Comparison of ENCODE assay signal across 10 mouse cellular contexts in genomic region chr11:50669542-50670362, GRCm38 (mm10).
DNase-seq lines count a peak whose midpoint lies in the region; ATAC-seq and TF ChIP-seq lines count a peak whose summit lies in the region.
"Had no signal": no experiment of that assay in that cellular context is flagged by ENCODE, and none has a peak within 500 bp of the region (broad histone marks: within the 10 kb centered on the region; RNA-seq: fewer than 3 reads in every experiment).

No protein-coding gene starts in this region.

- no peak for ATAC-seq in hindbrain, embryonic 13.5 days (ENCODE audit: low FRiP score)
- ATAC-seq in hindbrain, embryonic 12.5 days (ENCODE audit: low FRiP score), result no peak
- ATAC-seq in kidney, embryonic 16.5 days (ENCODE audit: low FRiP score, low TSS enrichment), result no peak
- no peak for ATAC-seq in megakaryocyte, adult 5-6 weeks (ENCODE audit: poor library complexity, severe bottlenecking)

- peak; percentile 90 for DNase-seq in adrenal gland, postnatal 10 days
- DNase-seq in gastrocnemius, adult 2 months, result peak; percentile 88
- DNase-seq in lung, postnatal 4 days, result peak; percentile 63 to 82
- DNase-seq in embryo, embryonic 9.5 days (ENCODE audit: extremely low spot score), result no peak
- DNase-seq: liver, embryonic 13.5 days had no signal

- H3K27ac ChIP-seq in hindbrain, embryonic 13.5 days, result peak overlapping the region; percentile 44
- H3K27ac ChIP-seq in hindbrain, embryonic 12.5 days, result no peak overlapping the region
- H3K27ac ChIP-seq in gastrocnemius, adult 2 months, result peak overlapping the region; percentile 83
- H3K27ac ChIP-seq in kidney, embryonic 16.5 days (ENCODE audit: low read length), result 0 out of 2 replicates have a peak overlapping the region, but pooled peaks have one; percentile 4
- H3K27ac ChIP-seq: embryonic facial prominence, embryonic 12.5 days; liver, embryonic 13.5 days had no signal

- H3K4me1 ChIP-seq in hindbrain, embryonic 13.5 days (replicated peaks), result peaks cover 27% of the 10 kb centered on the region
- H3K4me1 ChIP-seq in hindbrain, embryonic 12.5 days, result peaks cover 8% of the 10 kb centered on the region; the same call in 1 of the 2 replicates
- 0 out of 2 replicates have a peak, but pooled peaks cover 5% of the 10 kb centered on the region for H3K4me1 ChIP-seq in kidney, embryonic 16.5 days (ENCODE audit: insufficient read depth, low read length)
- H3K4me1 ChIP-seq: liver, embryonic 13.5 days had no signal

- H3K9ac ChIP-seq in hindbrain, embryonic 13.5 days, result no peak overlapping the region
- no peak overlapping the region for H3K9ac ChIP-seq in hindbrain, embryonic 12.5 days
- H3K9ac ChIP-seq in kidney, embryonic 16.5 days (replicated peaks; ENCODE audit: low read length), result 0 out of 2 replicates have a peak overlapping the region, but pooled peaks have one; percentile 10
- H3K9ac ChIP-seq: embryonic facial prominence, embryonic 12.5 days; liver, embryonic 13.5 days had no signal

- intact Hi-C loops in gastrocnemius, adult 2 months (cut with DNase I), result loop anchor here (5.0 kb wide), 1 partner anchor 32 kb away; no protein-coding TSS in a partner anchor

- WGBS in hindbrain, embryonic 13.5 days, result 81% methylated on average over 9 of the region's 9 CpGs
- 84% methylated on average over 9 of the region's 9 CpGs for WGBS in hindbrain, embryonic 12.5 days
- WGBS in kidney, embryonic 16.5 days, result 57% methylated on average over 9 of the region's 9 CpGs

- no peaks in the 10 kb centered on the region for H3K9me3 ChIP-seq in hindbrain, embryonic 13.5 days
- no peaks in the 10 kb centered on the region for H3K9me3 ChIP-seq in hindbrain, embryonic 12.5 days (replicated peaks)
- H3K9me3 ChIP-seq in kidney, embryonic 16.5 days (ENCODE audit: low read length), result no peaks in the 10 kb centered on the region
- H3K9me3 ChIP-seq: embryonic facial prominence, embryonic 12.5 days; liver, embryonic 13.5 days had no signal

- no peak overlapping the region for H3K4me3 ChIP-seq in hindbrain, embryonic 13.5 days
- no peak overlapping the region for H3K4me3 ChIP-seq in hindbrain, embryonic 12.5 days
- no peak overlapping the region; the same call in 1 of the 2 replicates for H3K4me3 ChIP-seq in gastrocnemius, adult 2 months
- no peak overlapping the region for H3K4me3 ChIP-seq in kidney, embryonic 16.5 days (ENCODE audit: low read length)
- H3K4me3 ChIP-seq: embryonic facial prominence, embryonic 12.5 days; liver, embryonic 13.5 days had no signal

- H3K4me2 ChIP-seq in hindbrain, embryonic 13.5 days, result no peak overlapping the region
- H3K4me2 ChIP-seq in hindbrain, embryonic 12.5 days (replicated peaks), result no peak overlapping the region
- H3K4me2 ChIP-seq in kidney, embryonic 16.5 days (replicated peaks; ENCODE audit: low read depth, low read length), result no peak overlapping the region
- H3K4me2 ChIP-seq: embryonic facial prominence, embryonic 12.5 days; liver, embryonic 13.5 days had no signal

- peak; percentile 11; the same call in 1 of the 2 replicates for TF ChIP-seq CTCF in gastrocnemius, adult 2 months (IDR thresholded peaks at IDR 0.05)

- H3K36me3 ChIP-seq in hindbrain, embryonic 13.5 days, result no peaks in the 10 kb centered on the region
- no peaks in the 10 kb centered on the region for H3K36me3 ChIP-seq in hindbrain, embryonic 12.5 days
- no peaks in the 10 kb centered on the region for H3K36me3 ChIP-seq in kidney, embryonic 16.5 days (ENCODE audit: insufficient read depth, low read length)
- H3K36me3 ChIP-seq: embryonic facial prominence, embryonic 12.5 days; liver, embryonic 13.5 days had no signal

- H3K27me3 ChIP-seq in hindbrain, embryonic 13.5 days, result no peaks in the 10 kb centered on the region
- no peaks in the 10 kb centered on the region for H3K27me3 ChIP-seq in hindbrain, embryonic 12.5 days
- no peaks in the 10 kb centered on the region for H3K27me3 ChIP-seq in kidney, embryonic 16.5 days (ENCODE audit: insufficient read depth, low read length)
- H3K27me3 ChIP-seq: embryonic facial prominence, embryonic 12.5 days; liver, embryonic 13.5 days had no signal
